Comparison of ENCODE assay signal across 22 mouse cellular contexts in the genomic region with DNA sequence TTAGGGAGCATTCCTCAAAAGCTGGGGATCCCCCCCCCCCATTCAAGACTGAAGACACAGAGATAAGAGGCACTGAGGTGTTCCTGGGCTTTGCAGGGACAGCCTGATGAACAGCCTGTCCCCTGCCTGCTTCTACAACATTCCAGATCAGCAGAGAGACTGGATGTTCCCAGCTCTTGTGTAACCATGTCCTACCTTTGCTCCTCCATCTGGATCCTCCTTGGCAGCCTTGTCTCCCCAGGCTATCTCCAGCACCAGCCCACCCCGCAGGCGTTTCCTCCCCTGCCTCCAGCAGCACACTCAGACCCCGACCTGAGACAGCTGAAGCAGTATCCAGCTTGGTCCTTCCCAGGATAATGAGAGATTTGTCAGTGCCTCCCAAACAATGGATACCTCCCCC.
"Had no signal": no experiment of that assay in that cellular context is flagged by ENCODE, and none has a peak within 500 bp of the region (broad histone marks: within the 10 kb centered on the region; RNA-seq: fewer than 3 reads in every experiment).

No protein-coding gene starts in this region.

- DNase-seq: cerebellum, adult 2 months; cerebellum, adult 8-10 months; cerebellum, adult 9-10 months; cerebellum, adult 9-11 months; cerebellum, postnatal 10 days; cerebellum, postnatal 14 days; cerebellum, postnatal 25 days; cerebellum, postnatal 36 days; embryo, embryonic 11 days; forebrain, postnatal 0 days; gastrocnemius, adult 2 months; gastrocnemius, postnatal 10 days; gastrocnemius, postnatal 14 days; gastrocnemius, postnatal 25 days; gastrocnemius, postnatal 36 days; heart, adult 11 months; heart, adult 18-20 months; heart, adult 2 months had no signal

- ATAC-seq: forebrain, embryonic 13.5 days; forebrain, embryonic 14.5 days; forebrain, embryonic 15.5 days; forebrain, embryonic 16.5 days; forebrain, postnatal 0 days had no signal
